Comparison of ENCODE assay signal across 8 mouse cellular contexts in the genomic region with DNA sequence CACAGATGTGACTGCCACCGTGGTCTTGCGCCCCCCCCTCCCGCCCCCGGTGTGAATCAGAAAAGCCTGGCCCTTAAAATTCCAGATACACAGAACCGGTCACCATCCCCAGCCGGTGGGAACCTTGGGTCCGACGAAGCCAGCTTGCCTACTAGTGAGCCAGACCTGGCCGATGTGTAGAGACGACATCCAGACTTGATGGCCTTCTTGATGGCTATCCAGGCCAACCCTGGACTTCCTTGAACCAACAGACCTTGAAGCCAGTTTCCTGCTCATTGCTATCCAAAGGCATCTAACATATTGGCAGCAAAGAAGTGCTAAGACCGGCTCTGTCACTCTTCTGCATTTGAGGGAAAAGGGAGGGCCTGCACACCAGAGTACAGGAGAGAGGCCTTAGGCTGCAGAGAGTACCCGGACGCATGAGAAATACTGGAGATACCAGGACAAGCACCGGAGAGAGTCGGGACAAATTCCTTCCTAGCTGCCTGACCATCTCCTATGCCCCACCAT. TPM values are rescaled to one million over a fixed set of nuclear protein-coding genes. Genes with fewer than 3 reads are reported as not detected.
A peak's percentile ranks its signal among the peaks of the same experiment; 100 is the strongest.
DNase-seq lines count a peak whose midpoint lies in the region; ATAC-seq and TF ChIP-seq lines count a peak whose summit lies in the region.

No protein-coding gene starts in this region.

- TF ChIP-seq CTCF in heart, postnatal 0 days (IDR thresholded peaks at IDR 0.05; ENCODE audit: low read depth), result no peak
- TF ChIP-seq CTCF in lung, postnatal 0 days (IDR thresholded peaks at IDR 0.05), result no peak

- WGBS in heart, postnatal 0 days, result 10% methylated on average over 15 of the region's 15 CpGs
- WGBS in lung, postnatal 0 days, result 9% methylated on average over 15 of the region's 15 CpGs

- 0 out of 2 replicates have a peak, but pooled peaks have one; percentile 4 for ATAC-seq in heart, postnatal 0 days (ENCODE audit: insufficient read depth, low read depth)
- peak; percentile 16 for ATAC-seq in lung, postnatal 0 days

- H3K4me2 ChIP-seq in heart, postnatal 0 days (ENCODE audit: low read depth, low read length), result peak overlapping the region; percentile 88
- H3K4me2 ChIP-seq in lung, postnatal 0 days (replicated peaks; ENCODE audit: low read depth, low read length), result peak overlapping the region; percentile 85

- no peak for TF ChIP-seq EP300 in heart, postnatal 0 days (IDR thresholded peaks at IDR 0.05; ENCODE audit: low read depth)
- no peak for TF ChIP-seq EP300 in lung, postnatal 0 days (IDR thresholded peaks at IDR 0.05)

- H3K27me3 ChIP-seq in heart, postnatal 0 days (ENCODE audit: control insufficient read depth, insufficient read depth, low read length), result no peaks in the 10 kb centered on the region
- H3K27me3 ChIP-seq in lung, postnatal 0 days (replicated peaks; ENCODE audit: insufficient read depth, low read length), result no peaks in the 10 kb centered on the region

- H3K9me3 ChIP-seq in heart, postnatal 0 days (replicated peaks; ENCODE audit: control insufficient read depth, low read length), result no peaks in the 10 kb centered on the region
- no peaks in the 10 kb centered on the region for H3K9me3 ChIP-seq in lung, postnatal 0 days (ENCODE audit: low read length)

- peaks cover 22% of the 10 kb centered on the region for H3K36me3 ChIP-seq in heart, postnatal 0 days (replicated peaks; ENCODE audit: control insufficient read depth, insufficient read depth, low read length)
- H3K36me3 ChIP-seq in lung, postnatal 0 days (ENCODE audit: insufficient read depth, low read length), result no peaks in the 10 kb centered on the region

- H3K27ac ChIP-seq in brown adipose tissue, adult 24 weeks (replicated peaks; ENCODE audit: low read depth, low read length), result no peak overlapping the region
- peak overlapping the region; percentile 68 for H3K27ac ChIP-seq in heart, postnatal 0 days (ENCODE audit: low read depth)
- peak overlapping the region; percentile 65 for H3K27ac ChIP-seq in lung, postnatal 0 days (ENCODE audit: low read length)

- H3K4me1 ChIP-seq in brown adipose tissue, adult 24 weeks (ENCODE audit: control insufficient read depth, insufficient read depth, insufficient read length, low read length), result no peaks in the 10 kb centered on the region
- peaks cover 17% of the 10 kb centered on the region for H3K4me1 ChIP-seq in heart, postnatal 0 days (ENCODE audit: control insufficient read depth, insufficient read depth)
- H3K4me1 ChIP-seq in lung, postnatal 0 days (ENCODE audit: insufficient read depth, low read depth, low read length), result no peaks in the 10 kb centered on the region

- peak overlapping the region; percentile 64 for H3K9ac ChIP-seq in heart, postnatal 0 days (replicated peaks; ENCODE audit: low read depth, low read length)
- H3K9ac ChIP-seq in lung, postnatal 0 days (replicated peaks; ENCODE audit: low read depth), result peak overlapping the region; percentile 65

- DNase-seq in kidney, postnatal 10 days, result peak; percentile 38
- DNase-seq in kidney, adult 11 months, result no peak
- DNase-seq in heart, postnatal 0 days (ENCODE audit: low spot score), result peak; percentile 13
- DNase-seq in lung, postnatal 0 days (ENCODE audit: low spot score), result no peak
- no peak for DNase-seq in natural killer cell, adult 2 months (ENCODE audit: low spot score in 2 of 2)
- no peak for DNase-seq in urinary bladder, postnatal 14 days (ENCODE audit: low spot score)
- DNase-seq in thymus, postnatal 4 days, result no peak

- peak overlapping the region; percentile 66 for H3K4me3 ChIP-seq in brown adipose tissue, adult 24 weeks (ENCODE audit: insufficient read depth, low read depth, low read length)
- peak overlapping the region; percentile 78 for H3K4me3 ChIP-seq in heart, postnatal 0 days (ENCODE audit: low read depth, low read length)
- H3K4me3 ChIP-seq in lung, postnatal 0 days (ENCODE audit: low read depth, low read length), result peak overlapping the region; percentile 52

RNA-seq across cellular contexts. Expression of gene Gtse1, which starts 0.5 kb away (rescaled TPM):
- polyA plus RNA-seq in brown adipose tissue, adult 24 weeks (2012; ENCODE audit: insufficient read depth, insufficient read length, missing spikeins), result not detected in 2 replicates
- 17.9 and 23.3 TPM in 2 replicates for total RNA-seq in heart, postnatal 0 days (2014; rRNA removed; ENCODE audit: low replicate concordance)
- 6.3 and 6.7 TPM in 2 replicates for polyA plus RNA-seq in heart, postnatal 0 days (2015; fragmentation: Nextera tagmentation; extraction: Ambion mirVana)
- polyA plus RNA-seq in lung, postnatal 0 days (2015; fragmentation: Nextera tagmentation; extraction: Ambion mirVana), result 1.5 and 2.3 TPM in 2 replicates

RNA-seq across cellular contexts. Expression of gene Trmu, which starts 20.1 kb away (rescaled TPM):
- polyA plus RNA-seq in brown adipose tissue, adult 24 weeks (2012; ENCODE audit: insufficient read depth, insufficient read length, missing spikeins), result 18.3 and 32.4 TPM in 2 replicates
- 20.3 and 35.0 TPM in 2 replicates for total RNA-seq in heart, postnatal 0 days (2014; rRNA removed; ENCODE audit: low replicate concordance)
- 34.3 and 35.4 TPM in 2 replicates for polyA plus RNA-seq in heart, postnatal 0 days (2015; fragmentation: Nextera tagmentation; extraction: Ambion mirVana)
- polyA plus RNA-seq in lung, postnatal 0 days (2015; fragmentation: Nextera tagmentation; extraction: Ambion mirVana), result 26.5 and 26.6 TPM in 2 replicates

RNA-seq across cellular contexts. Expression of gene Ttc38, which starts 26.9 kb away (rescaled TPM):
- 24.6 and 30.6 TPM in 2 replicates for polyA plus RNA-seq in brown adipose tissue, adult 24 weeks (2012; ENCODE audit: insufficient read depth, insufficient read length, missing spikeins)
- 11.6 and 14.7 TPM in 2 replicates for total RNA-seq in heart, postnatal 0 days (2014; rRNA removed; ENCODE audit: low replicate concordance)
- 6.9 and 7.6 TPM in 2 replicates for polyA plus RNA-seq in heart, postnatal 0 days (2015; fragmentation: Nextera tagmentation; extraction: Ambion mirVana)
- 8.7 and 9.1 TPM in 2 replicates for polyA plus RNA-seq in lung, postnatal 0 days (2015; fragmentation: Nextera tagmentation; extraction: Ambion mirVana)

RNA-seq across cellular contexts. Expression of gene Pkdrej, which starts 37.5 kb away (rescaled TPM):
- polyA plus RNA-seq in brown adipose tissue, adult 24 weeks (2012; ENCODE audit: insufficient read depth, insufficient read length, missing spikeins), result 0.28 TPM in 1 of 2 replicates, not detected in the other
- 2.4 and 2.7 TPM in 2 replicates for total RNA-seq in heart, postnatal 0 days (2014; rRNA removed; ENCODE audit: low replicate concordance)
- 0.54 and 0.66 TPM in 2 replicates for polyA plus RNA-seq in heart, postnatal 0 days (2015; fragmentation: Nextera tagmentation; extraction: Ambion mirVana)
- polyA plus RNA-seq in lung, postnatal 0 days (2015; fragmentation: Nextera tagmentation; extraction: Ambion mirVana), result 0.04 and 0.08 TPM in 2 replicates

RNA-seq across cellular contexts. Expression of gene Cdpf1, which starts 47.5 kb away (rescaled TPM):
- 27.8 and 29.8 TPM in 2 replicates for polyA plus RNA-seq in brown adipose tissue, adult 24 weeks (2012; ENCODE audit: insufficient read depth, insufficient read length, missing spikeins)
- total RNA-seq in heart, postnatal 0 days (2014; rRNA removed; ENCODE audit: low replicate concordance), result 31.0 and 96.8 TPM in 2 replicates
- polyA plus RNA-seq in heart, postnatal 0 days (2015; fragmentation: Nextera tagmentation; extraction: Ambion mirVana), result 45.9 and 49.9 TPM in 2 replicates
- polyA plus RNA-seq in lung, postnatal 0 days (2015; fragmentation: Nextera tagmentation; extraction: Ambion mirVana), result 46.8 and 48.3 TPM in 2 replicates

Comparison
In these comparisons a context has a peak if more than half of its experiments do, and no peak if none do; other contexts are left out.
1. DNase-seq: peak in kidney, postnatal 10 days (single experiment) and heart, postnatal 0 days (single experiment); none in kidney, adult 11 months (single experiment), lung, postnatal 0 days (single experiment), natural killer cell, adult 2 months (0 of 2), urinary bladder, postnatal 14 days (single experiment) and thymus, postnatal 4 days (single experiment).
2. Peak in every context shown above with its lines, with median percentiles within 50 percentile points of each other: H3K4me3 ChIP-seq.